Mouse (Mus musculus) thymus, adult 2 months (tissue): ENCODE data around the gene Gpld1.

Experiments used
- CTCF ChIP-seq: fragments of 200-500 bp; IDR thresholded peaks from 2 replicates; pipeline ENCODE4 v1.5.1; 2012; ENCODE audit warnings: mild to moderate bottlenecking, control low read depth, low read length, moderate library complexity, borderline replicate concordance; ENCODE audit not compliant: control insufficient read depth, poor library complexity, insufficient read depth; ENCODE audit errors: extremely low read depth
- POLR2A ChIP-seq: fragments of 200-500 bp; IDR thresholded peaks from 2 replicates; pipeline ENCODE4 v1.6.1; 2012; ENCODE audit warnings: mild to moderate bottlenecking, low read length, control low read depth, moderate library complexity; ENCODE audit not compliant: control insufficient read depth, poor library complexity, insufficient read depth; ENCODE audit errors: extremely low read depth

GRCm38 (mm10) chr13:24947158-24947557 is 4.2 kb downstream of the Gpld1 start:
- TF ChIP-seq CTCF, result no peak
- no peak for TF ChIP-seq POLR2A
